Mouse (Mus musculus) embryonic fibroblast, embryonic 13.5 days (primary cell): Measurements from ENCODE around the gene Pigo.

Experiments used
- CTCF ChIP-seq: IDR thresholded peaks from 2 replicates; pipeline ENCODE4 v1.5.1; 2011; ENCODE audit warnings: mild to moderate bottlenecking, control low read depth, low read length, moderate library complexity, borderline replicate concordance; ENCODE audit not compliant: insufficient read depth
- POLR2A ChIP-seq: IDR thresholded peaks from 2 replicates; pipeline ENCODE4 v1.6.1; 2011; ENCODE audit warnings: low read depth, mild to moderate bottlenecking, control low read depth, low read length, moderate library complexity

GRCm38 (mm10) chr4:43060286-43060685 lies 34.7 kb upstream of the Pigo start:
- TF ChIP-seq CTCF (no peak), POLR2A (no peak)
